Mouse (Mus musculus): ENCODE data around the gene Cmpk2. TPM values are rescaled to one million over a fixed set of nuclear protein-coding genes. Genes with fewer than 3 reads are reported as not detected.
"Not testable (repeated sequence)": the region's sequence is repeated elsewhere in the genome, so short reads cannot be mapped to it uniquely, and the experiment has no call there.

Gene Cmpk2
- 1 to 10 TPM in 1 of 4 experiments, under 1 TPM in 3; 0.67 to 1.2 (median 0.73) TPM for total RNA-seq (2022)

DNA sequence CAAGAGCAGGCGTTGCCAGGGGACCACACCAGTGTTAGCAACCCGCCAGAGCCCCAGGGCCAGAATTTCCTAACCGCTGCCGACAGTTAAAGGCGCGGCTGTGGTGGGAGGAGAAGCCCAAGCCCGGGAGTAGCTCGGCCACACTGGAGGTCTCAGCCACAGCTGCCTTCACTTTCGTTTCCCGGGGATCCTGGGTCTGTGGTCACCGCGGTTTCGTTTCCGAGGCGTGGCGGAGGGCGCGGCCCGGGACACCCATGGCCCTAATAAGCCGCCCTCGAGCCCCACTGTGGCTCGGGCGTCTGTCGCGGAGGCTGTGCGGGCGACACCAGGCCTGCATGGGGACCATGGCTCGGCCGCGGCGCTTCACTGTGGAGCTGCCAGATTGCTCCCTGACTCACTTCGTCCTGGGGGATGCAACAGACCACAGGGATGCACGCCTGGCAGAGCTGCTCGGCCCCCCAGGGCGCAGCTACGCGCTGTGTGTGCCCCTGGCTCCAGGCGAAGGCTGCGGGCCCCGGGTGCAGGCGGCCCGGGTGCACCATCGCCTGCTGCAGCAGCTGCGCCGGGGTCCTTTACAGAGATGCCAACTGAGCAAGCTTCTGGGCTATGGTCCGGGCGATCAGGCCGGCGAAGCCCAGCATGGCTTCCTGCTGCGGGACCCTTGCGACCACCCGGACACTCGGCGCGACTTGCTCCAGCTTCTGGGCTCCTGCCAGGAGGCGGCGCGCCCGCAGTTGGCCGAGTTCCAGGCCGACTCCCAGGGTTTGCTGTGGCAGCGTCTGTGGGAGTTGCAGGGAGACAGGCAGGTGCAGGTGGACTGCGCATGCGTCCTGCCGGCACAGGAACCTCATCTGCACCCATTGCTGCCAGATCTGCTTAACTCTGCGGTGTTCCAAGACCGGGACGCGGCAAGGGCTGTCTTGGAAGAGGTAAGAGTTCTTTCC lies at the start of gene Cmpk2:
Gene Cmpk2 (plus strand): TSS at position 107 of the 944 bp plus-strand sequence.
- peak; percentile 67 to 78 for DNase-seq (ENCODE audit: low spot score in 2 of 2)

DNA sequence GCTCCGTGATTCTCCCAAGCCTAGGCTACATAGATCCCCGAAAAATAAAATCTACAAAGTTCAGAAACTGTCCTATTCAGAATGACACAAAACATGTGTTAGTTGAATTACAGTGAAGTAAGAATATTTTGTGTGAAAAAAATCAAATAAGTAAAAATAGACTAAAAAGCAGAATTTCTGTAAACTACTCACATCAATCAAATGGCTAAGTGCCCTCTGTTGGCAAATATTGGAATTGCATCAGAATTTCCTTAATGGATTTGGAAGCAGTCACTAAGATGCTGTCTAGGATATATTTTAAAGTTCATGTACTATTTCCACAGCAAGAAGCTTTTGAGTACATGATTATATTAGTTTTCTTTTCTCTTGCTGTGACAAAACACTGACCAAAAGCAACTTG lies 44.2 kb upstream of the Cmpk2 start:
- DNase-seq (ENCODE audit: low spot score in 2 of 2), result no peak

DNA sequence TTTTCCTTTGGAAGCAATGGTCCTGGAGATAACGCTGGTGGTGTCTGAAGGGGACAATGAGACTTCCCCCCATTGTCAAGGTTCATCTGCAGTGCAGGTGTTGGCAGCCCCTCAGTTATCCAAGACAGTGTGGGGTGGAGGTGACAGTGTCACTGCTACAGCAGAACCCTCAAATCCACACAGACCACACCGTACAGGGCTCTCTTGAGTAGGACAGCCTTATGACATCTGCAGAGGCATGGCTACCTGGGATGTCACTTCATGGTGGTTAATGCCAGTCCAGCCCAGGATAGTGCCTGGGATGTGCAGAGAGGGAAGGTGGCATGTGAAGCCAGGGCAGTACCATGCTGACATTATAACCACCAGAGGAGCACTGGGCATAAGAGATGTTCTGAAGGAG lies 40.2 kb upstream of the Cmpk2 start:
- not testable (repeated sequence) for DNase-seq (ENCODE audit: low spot score in 2 of 2)

DNA sequence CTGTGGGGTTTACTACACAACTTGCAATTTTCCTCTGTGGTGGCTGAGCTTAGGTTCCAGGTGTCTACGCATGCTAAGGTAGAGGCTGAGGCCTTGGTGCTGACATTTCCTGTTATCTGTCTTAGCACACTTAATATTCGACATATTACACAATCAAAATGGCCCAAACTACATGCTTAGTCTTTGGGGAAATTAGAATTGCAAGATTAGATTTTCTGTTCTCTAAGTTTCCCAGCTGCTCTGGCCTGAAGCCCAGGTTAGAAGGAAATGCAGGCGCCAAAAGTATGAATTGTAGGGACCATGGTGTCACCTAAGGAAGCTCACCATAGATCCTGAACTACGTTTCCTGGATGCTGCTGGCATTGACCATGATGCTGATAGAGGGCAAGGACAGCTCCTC lies 32.7 kb upstream of the Cmpk2 start:
- no peak for DNase-seq (ENCODE audit: low spot score in 2 of 2)

DNA sequence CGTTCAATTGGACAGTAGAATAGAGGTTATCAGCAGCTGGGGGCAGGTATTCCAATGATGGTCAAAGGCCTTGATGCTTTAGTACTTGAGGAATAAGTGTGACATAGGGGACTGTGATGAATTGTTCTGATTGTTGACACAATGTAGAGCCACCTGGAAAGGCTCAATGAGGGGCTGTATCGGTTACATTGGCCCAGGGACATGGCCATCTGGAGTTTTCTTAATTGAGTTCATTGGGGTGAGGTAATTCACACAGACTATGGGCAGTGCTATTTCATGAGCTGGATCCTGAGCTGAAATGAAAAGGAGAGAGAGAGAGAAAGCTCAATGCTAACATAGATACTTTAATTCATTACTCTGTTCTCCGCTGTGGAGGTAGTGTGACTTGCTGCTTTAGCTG lies 31.1 kb upstream of the Cmpk2 start:
- no peak for DNase-seq (ENCODE audit: low spot score in 2 of 2)

DNA sequence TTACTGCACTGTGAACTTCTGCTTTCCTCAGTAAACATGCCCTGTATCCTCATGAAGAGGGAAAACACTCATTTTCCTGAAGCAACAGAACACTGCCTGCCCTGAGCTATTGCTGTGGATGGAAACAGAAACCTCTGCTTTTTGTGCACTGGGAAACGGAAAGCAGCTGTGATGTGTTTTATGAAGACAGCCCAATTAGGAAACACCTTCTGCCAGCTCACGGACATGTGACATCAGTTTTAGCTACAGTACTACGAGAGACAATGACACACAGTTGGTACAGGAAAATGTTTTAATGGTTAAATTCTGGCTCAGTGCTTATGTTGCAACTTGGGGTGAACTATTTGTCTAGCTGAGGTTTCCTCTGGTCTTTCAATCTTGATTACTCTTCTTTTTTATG lies 29.6 kb upstream of the Cmpk2 start:
- DNase-seq (ENCODE audit: low spot score in 2 of 2), result no peak

DNA sequence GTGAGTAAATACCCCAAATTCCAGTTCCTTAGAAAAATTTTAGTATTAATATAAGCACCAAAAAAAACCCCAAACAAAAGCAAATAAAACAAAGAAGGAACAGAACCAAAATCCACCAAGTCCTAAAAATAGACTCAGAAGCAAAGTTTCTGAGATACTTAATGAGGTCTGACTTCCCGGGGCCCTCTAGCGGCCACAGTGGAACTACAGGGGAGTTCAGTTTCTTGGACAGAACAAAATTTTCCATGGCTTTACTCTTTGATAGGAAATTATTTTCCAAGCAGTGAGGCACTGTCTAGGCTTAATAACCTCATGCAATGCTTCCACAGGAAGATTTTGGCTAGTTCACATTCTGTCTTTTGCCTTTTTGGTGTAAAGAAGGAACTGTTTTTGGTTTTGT lies 24.9 kb upstream of the Cmpk2 start:
- peak; percentile 71 to 74 for DNase-seq (ENCODE audit: low spot score in 2 of 2)

DNA sequence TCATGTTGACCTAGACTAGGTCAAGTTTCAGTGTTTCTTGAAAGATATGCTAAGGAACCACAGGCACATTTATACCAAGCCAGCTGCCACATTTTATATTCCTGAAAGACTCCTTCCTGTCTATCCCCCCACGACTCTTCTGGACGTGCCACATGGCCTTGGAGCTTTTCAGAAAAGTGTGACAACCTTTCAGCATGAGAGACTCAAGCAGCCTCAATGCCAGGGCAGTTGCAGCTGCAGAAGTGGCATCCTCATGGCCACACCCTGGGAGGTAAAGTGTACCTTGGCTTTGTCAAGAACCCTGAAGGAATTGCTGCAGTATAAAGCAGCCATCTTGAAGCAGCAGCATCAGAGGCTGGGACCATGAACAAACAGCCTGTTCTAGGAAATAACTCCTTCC lies 24.5 kb upstream of the Cmpk2 start:
- no peak for DNase-seq (ENCODE audit: low spot score in 2 of 2)

DNA sequence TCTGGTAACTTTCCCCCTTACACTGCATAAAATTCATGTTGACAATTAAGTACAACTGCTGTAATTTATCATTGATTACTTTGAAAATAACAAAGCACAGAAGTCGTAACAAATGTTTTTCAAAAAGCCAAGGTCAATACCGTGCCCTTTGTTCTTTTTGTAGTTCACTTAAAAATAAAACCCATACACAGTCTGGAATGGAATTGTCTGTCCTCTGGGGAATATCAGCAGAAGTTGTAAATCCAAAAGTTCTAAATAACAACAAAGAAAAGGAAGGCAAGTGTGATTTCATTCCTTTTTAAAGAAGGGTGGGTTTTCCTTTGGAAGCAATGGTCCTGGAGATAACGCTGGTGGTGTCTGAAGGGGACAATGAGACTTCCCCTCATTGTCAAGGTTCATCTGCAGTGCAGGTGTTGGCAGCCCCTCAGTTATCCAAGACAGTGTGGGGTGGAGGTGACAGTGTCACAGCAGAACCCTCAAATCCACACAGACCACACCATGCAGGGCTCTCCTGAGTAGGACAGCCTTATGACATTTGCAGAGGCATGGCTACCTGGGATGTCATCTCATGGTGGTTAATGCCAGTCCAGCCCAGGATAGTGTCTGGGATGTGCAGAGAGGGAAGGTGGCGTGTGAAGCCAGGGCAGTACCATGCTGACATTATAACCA lies 22.5 kb upstream of the Cmpk2 start:
- DNase-seq (ENCODE audit: low spot score in 2 of 2), result no peak

DNA sequence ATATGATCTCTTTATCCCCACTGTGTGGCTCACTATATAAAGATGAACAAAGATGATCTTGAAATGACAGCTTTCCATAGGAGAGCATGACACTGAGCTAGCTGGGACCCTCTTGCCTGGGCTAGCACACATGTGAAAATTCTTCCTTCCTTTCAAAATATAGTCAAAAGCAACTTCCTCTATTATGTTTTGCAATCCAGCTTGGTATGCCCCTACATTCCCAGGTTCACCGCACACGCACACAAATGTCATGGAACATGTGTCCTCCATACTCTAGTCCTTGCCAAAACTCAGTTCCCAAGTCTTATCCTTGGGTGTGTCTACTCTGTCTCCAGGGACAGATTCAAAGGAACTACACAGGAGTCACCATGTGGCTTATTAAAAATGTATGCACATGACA lies 19.5 kb upstream of the Cmpk2 start:
- DNase-seq (ENCODE audit: low spot score in 2 of 2), result no peak

DNA sequence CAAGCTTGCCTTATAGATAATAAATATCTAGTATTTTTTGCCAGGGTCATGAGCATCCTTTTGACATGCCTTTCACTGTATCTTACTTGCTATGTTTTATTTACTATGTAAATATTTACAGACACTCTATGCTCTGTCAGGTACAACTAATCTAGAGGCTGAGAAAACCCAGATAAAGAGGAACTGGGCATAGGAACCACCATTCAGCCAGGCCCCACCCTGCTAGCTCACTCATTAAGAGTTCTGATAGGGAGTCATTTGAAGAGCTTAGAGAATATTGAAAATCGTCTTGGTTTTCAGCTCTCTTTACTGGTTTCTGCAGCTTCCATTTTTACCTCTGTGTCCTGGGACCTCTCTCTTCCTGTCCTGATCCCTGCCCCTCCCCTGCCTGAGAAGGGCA lies 17.9 kb upstream of the Cmpk2 start:
- DNase-seq (ENCODE audit: low spot score in 2 of 2), result no peak

DNA sequence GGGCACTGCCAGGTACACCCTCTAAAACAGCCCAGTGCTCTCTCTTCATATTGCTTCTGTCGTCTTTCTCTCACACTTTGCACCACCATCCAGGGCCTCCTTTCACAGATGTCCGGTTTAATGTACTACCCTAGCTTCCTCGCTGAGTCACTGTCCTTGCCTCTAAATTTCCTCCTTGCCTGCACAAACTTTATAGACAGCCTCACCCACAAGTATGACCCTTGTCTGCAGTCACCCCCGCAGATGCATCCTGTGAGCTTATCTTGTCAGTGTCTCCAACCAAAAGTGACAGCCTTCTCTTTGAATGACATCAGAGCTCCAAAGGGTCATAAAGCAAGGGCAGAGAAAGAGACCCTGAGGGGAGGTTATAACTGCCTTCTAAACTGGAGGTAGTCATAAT lies 16.1 kb upstream of the Cmpk2 start:
- DNase-seq (ENCODE audit: low spot score in 2 of 2), result no peak

DNA sequence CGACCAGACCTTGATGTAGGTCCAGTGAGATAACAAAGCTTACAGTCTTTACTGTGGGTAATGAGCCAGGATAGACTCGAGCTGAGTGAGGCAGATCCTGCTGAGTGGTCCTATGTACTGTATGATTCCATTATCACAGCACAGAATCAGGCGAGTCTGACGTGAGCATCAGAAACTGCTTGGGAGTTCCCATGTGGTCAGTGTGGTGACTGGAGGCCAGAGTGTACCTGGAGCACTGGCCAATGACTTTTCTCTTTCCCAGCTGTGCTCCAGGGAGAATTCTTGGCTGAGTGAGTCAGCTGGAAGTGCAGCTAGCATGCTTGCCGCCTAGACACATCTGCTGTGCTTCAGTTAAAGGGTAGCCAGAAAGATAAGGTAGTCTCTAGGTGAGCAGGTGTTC lies 14.3 kb upstream of the Cmpk2 start:
- no peak for DNase-seq (ENCODE audit: low spot score in 2 of 2)

DNA sequence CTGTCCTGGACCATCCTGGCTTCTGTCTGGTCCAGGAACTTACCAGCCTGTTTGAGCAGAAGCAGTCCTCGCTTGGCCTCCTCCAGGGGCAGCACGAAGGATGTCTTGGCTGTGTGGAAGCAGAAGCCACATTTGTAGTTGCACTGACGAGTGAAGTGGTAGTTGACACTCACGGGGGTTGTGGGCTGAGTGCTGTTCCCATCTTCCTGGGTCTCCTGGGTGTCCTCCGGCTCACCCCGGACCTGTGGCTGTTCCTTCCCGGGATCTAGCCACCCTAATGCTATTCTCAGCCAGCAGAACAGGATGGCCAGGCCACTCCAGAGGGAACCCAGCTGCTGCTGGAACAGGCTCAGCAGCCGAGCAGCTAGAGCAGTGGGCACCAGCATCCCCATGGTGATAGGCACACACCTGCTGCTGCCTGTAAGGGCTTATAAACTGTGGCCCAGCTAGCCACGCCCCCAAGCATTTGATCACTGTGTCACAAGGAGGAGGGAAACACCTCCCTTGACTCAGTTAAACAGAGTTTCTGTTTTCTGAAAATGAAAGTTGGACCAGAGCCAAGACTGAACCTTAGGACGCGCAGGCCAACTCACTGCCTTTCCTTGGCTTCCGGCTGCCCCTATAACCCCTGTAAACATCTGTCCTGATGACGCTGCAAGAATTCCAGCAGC lies 12.8 kb upstream of the Cmpk2 start, which contains the start of gene Rsad2:
Gene Rsad2 (minus strand): TSS at position 425 of the 671 bp plus-strand sequence.
- peak; percentile 36 to 39 for DNase-seq (ENCODE audit: low spot score in 2 of 2)

DNA sequence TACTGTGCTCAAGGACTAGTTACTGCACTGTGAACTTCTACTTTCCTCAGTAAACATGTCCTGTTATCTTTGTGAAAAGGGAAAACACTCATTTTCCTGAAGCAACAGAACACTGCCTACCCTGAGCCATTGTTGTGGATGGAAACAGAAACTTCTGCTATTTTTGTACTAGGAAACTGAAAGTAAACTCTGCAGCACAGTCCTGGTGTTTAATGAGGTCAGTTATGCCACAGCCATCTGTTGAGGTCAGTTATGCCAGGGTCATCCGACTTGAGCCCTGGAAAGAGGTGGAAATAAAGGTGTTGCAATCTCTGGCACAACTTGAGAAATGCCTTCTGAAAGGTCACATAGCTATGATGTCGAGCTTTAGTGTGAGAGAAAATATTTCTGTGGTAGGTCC lies 8.9 kb upstream of the Cmpk2 start:
- no peak for DNase-seq (ENCODE audit: low spot score in 2 of 2)

DNA sequence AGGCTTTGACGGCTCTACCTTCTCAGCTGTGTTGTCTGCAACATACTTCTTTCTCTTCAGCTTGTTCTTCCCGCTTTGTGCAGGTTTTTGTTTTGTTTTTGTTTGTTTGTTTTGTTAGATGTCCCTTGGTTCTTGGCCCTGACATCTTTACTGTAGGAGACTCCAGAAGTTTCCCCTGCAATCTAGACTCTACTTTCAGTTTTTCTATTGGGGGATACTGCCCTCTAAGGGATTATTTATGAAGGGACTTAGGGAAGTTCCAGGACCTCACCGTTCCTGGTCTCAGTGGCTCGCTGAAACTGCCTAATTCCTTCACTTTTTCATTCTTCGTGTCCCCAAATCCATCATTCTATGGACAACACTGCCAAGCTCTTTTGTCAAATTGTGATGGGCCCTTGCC lies 3.4 kb upstream of the Cmpk2 start:
- no peak for DNase-seq (ENCODE audit: low spot score in 2 of 2)

DNA sequence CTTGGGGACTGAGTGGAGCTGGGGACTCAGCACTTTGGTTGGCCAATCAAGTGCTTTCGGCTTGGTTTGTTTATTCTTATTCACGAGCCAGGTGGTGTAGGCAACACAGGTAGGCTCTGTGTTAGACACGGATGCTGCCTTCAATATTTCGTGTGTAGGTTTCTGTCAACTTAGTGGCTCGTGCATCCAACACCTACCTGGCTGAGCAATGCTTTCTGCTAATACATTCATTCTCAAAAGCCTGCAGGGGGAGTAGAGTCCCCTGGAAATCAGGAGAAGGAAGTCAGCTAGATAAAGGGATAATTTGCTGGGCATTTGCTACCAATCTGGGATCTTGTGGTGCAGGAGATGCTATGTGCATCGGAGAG lies 1.0 kb downstream of the Cmpk2 start:
- no peak for DNase-seq (ENCODE audit: low spot score in 2 of 2)

DNA sequence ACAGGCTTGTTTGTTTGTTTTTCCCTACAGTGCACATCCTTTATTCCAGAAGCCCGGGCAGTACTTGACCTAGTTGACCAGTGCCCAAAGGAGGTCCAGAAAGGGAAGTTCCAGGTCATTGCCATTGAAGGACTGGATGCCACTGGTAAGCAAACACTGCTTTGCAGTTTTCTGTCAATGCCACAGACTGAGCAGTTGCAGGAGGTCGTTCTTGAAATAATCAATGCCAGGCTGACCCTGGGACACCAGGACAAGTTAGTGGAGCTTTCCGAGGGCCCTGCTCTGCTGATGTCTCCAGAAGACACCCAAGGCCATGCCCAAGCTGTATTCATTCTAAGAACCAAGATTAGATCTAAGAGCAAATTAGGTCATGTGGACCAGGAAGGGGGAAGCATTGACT lies 2.4 kb downstream of the Cmpk2 start:
- no peak for DNase-seq (ENCODE audit: low spot score in 2 of 2)

DNA sequence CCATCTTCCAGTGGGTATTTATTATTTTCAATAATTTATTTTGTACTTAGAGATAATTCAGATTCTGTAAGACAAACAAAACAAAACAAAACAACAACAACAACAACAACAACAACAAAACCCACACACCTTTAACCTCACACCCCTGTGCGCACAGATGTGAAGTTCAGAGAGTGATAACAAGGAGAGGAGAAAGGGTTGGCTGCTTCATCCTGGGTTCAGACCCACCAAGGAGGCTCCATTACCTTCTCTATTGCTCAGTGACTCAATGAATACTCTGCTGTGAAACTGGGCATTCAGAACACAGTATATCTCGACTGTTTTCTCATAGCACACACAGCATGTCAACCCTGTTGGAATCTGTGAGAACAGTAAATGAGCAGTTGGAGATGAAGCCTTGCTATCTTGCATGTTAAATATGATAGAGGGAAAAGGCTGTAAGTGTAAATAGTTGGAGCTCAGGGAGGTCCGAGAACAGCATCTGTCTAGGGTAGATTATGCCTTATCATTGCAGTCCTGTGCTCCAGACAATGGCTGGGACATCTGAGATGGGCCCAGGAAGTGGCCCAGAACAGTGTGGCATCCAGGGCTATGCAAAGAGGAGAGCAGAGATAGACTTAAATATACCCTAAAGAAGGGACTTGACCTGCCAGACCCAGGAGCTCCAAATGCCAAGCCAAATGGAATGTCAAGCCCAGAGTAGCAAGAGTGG lies 3.9 kb downstream of the Cmpk2 start:
- no peak for DNase-seq (ENCODE audit: low spot score in 2 of 2)

DNA sequence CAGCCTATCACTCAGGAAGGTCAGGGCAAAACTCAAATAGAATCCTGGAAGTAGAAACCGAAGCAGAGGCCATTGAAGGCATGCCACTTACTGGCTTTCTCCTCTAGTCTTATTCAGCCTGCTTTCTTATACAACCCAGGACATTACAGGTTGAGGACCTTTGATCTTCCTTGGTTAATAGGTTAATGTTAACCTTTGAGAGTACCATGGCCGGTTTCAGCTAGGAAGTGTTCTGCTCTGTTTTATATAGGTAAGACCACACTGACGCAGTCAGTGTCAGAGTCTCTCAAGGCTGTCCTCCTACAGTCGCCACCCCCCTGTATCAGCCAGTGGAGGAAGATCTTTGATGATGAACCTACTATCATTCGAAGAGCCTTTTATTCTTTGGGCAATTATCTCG lies 4.7 kb downstream of the Cmpk2 start:
- DNase-seq (ENCODE audit: low spot score in 2 of 2), result no peak

DNA sequence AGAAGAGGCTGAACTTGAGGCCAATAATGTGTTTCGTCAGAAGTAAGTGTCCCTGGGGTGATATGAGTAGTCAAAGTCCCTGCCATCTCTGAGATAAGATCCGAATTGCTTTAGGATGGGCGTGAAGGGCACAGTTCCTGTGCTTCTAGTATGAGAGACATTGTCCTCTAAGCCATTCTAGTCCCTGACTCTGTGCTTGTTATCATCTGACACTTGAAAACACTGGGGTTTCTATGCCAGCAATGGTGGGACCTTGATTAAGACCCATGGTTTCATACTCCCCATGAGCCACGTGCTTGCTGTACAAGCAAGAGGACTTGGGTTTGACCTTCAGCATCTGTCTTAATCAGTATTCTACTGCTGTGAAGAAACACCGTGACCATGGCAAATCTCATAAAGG lies 8.2 kb downstream of the Cmpk2 start:
- no peak for DNase-seq (ENCODE audit: low spot score in 2 of 2)

Measured in gastrocnemius, adult 8-10 months (tissue).